Mouse (Mus musculus) mouse embryonic stem cell (cell line): Measurements from ENCODE around the gene Carns1.

ENCODE experiments used
- in situ Hi-C, 2 experiments: fragments of 300-500 bp; cut with MboI; formaldehyde crosslinking; loops; 1 replicate in 1 of 2; 3 replicates in 1 of 2; pipeline ENCODE4 v1.14.3; 2019 to 2020; ENCODE audit warnings: low sequenced_read_pairs in 2 of 2, low pct_unique_long_range_greater_than_20kb in 1 of 2, mixed read lengths in 1 of 2; ENCODE audit not compliant: unreplicated experiment in 1 of 2

The Carns1 gene

DNA sequence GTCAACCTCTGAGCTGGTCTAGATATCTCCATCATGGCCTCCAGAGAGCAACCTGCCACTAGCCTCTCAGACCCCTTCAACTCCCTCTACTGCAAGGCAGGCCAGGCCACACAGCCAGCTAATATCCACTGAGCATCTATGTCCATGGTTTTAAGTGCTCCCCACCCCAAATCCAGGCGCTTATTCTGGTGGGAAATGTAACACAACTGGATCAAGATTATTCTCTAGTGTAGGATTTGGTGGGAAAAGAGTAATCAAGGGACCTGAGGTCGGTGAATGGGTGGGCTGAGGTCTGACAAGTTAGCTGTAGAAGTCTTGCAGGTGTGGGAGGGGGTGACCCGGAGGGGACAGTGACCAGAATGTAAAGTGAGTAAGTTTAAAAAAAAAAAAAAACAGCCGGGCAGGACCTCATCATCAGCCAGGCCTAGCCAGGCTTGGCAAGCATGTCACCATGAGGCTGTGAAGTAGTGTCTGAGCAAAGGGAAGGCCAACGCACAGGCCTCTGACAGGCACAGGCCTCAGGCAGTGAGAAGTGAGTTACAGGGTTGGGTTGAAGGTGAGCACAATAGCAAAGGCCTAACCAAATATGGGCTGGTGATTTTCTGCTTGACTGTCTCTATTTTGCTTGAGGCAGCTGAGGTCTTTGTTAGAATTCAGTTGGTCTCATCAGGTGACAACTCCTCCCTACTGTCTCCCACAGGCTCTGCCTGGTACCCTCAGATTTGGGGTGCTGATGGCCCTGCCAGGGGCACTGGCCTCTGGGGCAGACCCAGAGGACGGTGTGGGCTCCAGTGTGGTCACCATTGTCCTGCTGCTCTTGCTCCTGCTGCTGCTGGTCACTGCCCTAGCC is 19.8 kb downstream of the Carns1 start:
- in situ Hi-C loops, result no loop called here

DNA sequence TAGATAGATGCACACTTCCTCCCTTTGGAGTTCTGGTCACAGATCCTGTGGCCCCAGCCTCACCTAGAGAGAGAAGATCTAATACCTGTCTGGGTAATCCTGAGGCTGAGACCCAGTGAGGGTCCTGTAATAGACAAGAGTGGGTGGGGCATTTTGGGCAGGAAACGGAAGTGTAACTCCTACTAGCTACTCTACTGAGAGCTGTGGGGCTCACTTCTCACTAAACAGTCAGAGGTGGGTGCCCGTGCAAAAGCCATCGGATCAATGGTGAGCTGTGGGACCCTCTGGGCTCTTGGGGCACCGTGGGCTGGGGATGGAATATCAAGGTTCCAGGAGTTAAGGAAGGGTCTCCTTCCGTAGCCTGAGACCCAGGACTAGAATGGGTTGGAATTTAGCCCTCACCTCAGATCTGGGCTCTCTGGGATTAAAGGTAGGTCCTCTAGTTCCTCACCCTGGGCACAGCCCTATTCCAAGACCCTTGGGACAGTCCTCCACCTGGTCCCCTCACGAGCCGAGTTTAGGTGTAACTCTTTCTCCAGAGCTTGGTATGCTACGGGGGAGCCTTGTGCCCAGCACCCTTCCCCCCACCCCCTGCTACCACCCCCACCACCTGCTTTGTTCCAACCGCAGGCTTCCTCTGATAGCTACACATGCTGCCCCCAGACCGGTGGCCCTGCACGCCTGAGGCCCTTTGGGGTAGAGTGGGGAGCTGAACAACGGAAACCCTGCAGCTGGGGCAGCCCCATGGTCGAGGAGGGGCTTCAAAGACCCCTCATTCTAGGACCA is 20.6 kb downstream of the Carns1 start:
- in situ Hi-C loops, result no loop called here

DNA sequence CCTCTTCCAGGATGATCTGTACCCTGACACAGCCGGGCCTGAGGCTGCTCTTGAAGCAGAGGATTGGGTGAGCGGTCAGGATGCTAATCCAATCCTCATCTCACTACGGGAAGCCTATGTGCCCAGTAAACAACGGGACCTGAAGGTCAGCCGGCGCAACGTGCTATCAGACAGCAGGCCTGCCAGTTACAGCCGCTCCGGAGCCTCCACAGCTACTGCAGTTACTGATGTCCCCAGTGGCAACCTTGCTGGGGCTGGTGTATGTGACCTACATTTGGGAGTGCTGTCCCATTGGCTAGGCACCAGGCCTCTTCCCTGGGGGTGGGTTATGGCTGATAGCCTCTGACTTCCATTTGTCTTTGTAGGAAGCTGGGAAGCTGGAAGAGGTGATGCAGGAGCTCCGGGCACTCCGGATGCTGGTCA is 22.0 kb downstream of the Carns1 start, which contains the start of gene Ptprcap:
Ptprcap (plus strand) TSS at position 373 of the 423 bp plus-strand sequence.
- in situ Hi-C loops, result no loop called here

DNA sequence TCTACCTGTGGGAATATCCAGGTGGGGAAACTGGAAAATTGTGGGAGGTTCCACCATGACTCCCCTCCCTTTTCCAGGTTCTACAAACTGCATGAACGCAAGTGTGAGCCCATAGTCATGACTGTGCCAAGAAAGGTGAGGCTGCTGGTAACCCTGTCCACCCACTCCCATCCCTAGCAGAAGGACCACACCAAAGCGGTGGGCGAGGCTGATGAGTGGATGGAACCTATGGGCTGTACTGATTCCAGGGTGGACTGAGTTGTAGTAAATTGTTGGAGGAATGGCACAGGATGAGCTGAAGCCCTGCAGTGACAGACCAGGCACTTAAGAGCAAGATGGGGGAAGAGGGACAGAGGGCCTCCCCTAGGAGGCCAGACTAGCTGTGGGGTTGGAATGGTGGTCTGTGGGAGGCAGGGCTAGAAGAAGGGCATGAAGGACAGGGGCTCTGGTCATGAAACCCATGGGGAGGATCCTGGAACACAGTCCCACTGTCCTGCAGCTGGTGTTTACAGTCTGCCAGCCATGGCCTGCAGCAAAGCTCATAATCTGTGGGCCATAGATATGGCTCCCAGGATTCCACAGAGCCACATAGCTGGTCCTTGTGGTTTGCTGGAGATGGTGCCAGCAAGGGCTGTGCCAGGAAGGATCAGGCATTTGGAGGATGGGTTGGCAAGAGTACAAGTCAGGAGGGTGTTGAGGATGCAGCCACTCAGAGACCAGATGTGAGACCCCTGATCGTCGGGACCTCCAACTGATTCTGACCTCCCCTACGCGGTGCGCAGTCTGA is 22.6 kb downstream of the Carns1 start:
- in situ Hi-C loops, result no loop called here

DNA sequence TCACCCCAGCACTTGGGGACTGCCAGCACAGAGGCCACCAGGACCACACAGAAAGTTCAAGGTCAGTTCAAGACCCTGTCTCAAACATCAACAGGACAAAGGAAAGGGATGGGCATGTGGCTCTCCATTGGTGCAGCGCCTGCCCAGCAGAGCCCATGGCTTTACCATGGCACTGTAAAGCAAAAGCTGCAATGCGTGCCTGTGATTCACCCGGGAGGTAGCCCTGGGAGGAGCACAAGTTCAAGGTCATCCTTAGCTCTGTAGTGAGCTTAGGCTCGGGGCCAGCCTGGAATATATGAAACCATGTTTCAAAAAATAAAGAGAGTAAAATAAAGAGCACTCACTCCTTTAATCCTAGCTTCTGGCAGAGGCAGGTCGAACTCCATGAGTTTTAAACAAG is 23.4 kb downstream of the Carns1 start:
- in situ Hi-C loops, result no loop called here

DNA sequence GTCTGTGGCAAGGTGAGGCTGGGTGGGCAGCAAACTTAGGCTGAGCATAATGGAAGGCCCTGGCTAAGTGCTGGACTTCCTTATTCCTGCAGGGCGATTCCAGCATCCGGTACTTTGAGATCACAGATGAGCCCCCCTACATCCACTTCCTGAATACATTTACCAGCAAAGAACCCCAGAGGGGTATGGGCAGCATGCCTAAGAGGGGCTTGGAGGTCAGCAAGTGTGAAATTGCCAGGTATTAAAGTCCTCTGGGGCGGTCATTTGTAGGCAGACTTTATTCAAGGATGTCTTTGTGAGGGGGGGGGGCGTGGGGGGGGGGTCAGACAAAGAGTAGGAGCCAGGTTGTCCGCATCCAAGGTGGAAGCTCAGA is 23.8 kb downstream of the Carns1 start:
- in situ Hi-C loops, result no loop called here

DNA sequence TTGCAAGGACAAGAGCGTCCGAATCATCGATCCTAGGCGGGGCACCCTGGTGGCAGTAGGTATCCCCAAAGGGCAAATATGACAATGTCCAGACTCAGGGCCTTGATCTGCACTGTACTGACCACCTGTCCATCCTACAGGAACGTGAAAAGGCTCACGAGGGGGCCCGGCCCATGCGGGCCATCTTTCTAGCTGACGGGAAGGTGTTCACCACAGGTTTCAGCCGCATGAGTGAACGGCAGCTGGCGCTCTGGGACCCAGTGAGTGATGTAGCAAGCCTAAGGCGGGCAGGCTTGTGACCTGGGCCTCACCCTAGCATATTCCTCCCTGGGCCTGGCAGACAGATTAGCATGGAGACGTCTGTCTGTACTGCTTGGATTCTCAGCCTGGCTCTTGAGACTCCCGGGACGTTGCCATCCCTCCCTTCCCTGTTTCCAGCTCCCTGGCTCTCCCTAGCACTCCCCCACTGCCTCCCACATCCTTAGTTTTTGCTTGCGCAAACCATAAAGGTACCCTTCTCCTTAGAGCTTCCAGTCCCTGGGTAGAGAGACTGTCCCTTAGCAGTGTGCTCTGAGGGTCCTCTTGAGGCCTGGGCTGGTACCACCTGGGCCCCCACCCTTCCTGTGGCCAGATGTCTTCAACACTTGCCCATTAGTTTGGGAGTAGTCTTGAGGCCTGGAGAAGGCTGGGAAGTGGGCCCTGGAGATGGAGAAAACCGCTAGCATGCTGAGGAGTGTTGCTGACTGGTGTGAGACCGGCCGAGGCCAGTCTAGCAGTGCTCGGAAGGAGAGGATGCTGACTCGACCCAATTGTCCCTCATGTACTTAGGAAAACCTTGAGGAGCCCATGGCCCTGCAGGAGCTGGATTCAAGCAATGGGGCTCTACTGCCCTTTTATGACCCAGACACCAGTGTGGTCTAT is 24.5 kb downstream of the Carns1 start:
- in situ Hi-C loops, result no loop called here

DNA sequence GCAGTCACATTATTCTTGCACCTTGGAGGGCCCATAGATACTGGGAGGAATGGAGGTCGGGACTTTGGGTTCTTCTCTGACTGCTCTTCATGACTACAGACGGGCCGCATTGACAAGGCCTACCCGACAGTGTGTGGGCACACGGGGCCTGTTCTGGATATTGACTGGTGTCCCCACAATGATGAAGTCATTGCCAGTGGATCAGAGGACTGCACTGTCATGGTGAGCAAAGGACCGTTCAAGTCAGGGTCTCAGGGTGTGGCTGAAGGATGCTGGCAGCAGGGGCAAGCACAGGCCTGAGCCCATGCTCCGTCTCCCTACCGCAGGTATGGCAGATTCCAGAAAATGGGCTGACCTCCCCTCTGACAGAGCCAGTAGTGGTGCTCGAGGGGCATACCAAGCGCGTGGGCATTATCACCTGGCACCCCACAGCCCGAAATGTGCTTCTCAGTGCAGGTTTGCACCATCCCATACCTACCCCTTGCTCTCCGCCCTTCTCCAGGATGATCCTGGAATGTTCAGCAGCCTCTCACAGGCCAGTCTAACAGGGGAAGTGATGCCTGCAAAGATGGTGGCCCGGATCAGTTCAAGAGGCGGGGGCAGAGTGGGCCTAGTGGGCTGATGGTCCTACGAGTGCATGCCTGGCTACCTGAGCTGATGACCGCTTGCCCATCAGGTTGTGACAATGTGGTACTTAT is 25.4 kb downstream of the Carns1 start:
- in situ Hi-C loops, result no loop called here

DNA sequence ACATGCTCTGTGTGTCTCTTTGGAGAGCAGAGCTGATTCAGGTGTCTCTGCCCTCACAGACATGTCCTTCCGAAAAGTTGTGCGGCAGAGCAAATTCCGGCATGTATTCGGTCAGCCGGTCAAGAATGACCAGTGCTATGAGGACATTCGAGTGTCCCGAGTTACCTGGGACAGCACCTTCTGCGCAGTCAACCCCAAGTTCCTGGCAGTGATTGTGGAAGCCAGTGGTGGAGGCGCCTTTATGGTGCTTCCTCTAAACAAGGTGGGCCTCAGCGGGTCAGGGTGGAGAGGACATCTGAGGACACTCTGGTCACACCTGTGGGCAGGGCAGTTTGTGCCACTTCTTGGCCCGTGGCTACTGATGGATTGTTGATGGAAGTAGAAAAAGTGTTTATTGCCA is 26.0 kb downstream of the Carns1 start:
- in situ Hi-C loops, result no loop called here

DNA sequence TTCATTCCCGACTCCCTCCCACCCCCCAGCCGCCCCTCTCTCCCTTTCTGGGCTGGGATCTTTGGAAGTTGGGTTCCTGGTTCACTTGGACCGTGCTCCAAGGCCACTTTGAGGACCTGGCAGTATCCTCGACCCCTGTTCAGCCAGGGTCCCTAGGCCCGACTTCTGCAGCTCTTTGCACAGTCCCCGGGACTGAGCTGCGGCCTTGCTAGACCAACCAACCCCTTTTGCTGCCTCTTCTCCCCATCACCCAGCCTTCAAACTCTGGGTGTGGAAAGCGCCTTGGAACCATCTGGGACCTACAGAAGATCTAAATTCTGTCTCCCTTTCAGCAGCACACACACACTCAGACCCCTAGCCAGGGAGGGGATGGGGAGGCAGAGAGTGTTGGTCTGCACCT is 26.5 kb downstream of the Carns1 start:
- in situ Hi-C loops, result no loop called here

DNA sequence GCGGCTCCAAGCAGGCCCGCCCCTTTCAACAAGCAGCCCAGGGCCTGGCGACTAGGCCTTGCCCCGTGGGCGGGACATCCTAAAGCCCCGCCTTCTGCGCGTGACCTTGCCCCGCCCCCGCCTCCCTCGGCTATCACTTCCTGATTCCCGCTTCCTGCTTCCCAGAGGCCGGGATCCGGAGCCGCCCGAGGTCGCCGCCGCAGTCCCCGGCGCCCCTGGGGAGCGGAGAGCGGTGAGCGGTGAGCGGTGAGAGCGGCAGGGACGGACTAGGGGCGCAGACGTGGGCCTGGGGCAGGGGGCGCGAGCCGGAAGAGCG is 26.8 kb downstream of the Carns1 start, which contains the start of gene Coro1b:
Coro1b (plus strand) TSS at position 129 of the 316 bp plus-strand sequence.
- in situ Hi-C loops, result no loop called here

DNA sequence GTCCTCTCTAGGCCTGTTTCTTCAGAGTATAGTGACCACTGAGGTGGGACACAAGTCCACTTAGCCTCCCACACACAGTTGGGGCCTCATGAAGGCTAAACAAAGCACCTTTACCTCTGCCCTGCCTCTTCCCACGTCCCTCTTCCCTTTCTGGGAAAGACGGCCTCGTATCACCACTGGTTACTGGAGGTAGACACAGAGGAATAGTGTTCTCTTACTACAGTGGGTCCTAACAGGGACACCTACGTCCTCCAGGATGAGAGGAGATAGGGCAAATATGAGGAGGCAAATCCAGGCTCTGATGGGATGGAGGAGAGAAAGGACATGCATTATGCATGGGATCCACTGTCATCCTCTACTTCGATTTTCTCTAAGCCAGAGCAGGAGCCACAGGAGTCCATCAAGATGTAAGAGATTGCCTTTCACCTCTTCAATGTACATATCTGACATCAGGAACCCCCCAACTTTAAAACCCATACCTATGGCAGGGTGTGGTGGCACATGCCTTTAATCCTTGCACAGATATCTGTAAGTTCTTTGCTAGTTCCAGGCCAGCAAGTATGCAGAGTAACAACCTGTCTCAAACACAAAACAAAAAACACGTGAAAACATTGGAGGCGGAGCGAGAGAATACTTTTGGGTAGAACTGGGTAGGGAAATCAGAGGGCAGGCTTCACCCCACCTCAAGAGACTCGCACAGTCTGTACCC is 27.3 kb downstream of the Carns1 start:
- in situ Hi-C loops, result no loop called here

DNA sequence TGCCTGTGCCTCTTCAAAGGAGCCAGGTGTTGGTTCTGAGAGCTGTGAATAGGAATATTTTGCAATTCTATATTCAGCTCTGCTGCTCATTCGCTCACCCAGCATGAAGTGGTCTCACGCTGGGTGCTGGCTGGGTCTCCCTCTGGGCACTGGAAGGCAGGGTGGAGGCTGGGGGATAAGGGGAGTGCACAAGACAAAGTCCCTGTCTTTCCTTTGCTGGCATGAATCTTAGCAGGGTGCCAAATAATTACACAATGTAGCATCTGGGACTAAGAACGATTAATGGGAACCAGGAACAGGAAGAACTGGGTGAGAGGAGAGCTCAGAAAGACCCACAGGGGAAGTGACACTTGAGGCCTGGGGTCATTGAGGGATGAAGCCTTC is 28.3 kb downstream of the Carns1 start:
- in situ Hi-C loops, result no loop called here

DNA sequence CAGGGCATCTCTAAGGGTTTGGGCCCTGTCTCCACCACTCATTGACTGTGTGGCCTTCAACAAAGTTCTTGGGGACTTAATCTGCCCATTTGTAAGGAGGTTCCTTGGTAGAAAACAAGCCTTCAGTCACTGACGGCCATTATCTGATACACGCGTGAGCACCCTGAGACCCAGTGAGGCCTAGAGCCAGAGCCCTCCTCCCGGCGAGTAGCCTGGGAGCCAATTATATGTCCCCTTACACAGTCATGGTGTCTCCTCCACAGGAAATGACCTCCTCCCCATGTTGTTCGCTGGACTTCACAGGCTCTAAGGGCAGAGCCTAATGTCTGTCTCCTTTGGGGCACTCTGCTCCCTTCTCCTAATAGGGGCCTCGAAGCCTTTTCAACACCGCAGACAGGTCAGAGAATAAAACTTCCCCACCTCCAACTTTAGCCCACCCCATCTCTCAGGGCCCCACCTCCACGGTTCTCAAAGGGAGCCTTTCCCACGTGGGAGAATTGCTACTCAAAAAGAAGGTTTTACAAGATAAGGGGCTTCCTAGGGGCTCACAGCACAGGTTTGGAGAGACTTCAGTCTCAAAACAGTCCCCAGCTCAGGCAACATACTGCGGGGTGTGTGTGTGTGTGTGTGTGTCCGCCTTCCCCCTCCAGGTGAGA is 28.8 kb downstream of the Carns1 start:
- in situ Hi-C loops, result no loop called here

DNA sequence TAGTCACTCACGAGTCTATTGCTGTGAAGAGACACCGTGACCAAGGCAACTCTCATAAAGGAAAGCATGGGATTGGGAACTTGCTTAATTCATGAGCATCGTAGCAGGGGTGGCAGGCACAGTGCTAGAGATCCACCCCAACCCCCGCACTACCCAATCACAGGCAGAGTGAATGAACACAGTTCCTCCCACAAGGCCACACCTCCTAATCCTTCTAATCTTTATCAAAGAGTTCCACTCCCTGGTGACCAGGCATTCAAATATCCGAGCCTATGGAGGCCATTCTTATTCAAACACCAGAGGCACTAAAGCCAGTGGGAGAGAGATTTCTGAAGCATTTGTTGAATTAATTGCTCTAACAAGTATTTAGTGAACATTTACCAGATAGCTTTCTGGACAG is 29.3 kb downstream of the Carns1 start:
- in situ Hi-C loops, result no loop called here

DNA sequence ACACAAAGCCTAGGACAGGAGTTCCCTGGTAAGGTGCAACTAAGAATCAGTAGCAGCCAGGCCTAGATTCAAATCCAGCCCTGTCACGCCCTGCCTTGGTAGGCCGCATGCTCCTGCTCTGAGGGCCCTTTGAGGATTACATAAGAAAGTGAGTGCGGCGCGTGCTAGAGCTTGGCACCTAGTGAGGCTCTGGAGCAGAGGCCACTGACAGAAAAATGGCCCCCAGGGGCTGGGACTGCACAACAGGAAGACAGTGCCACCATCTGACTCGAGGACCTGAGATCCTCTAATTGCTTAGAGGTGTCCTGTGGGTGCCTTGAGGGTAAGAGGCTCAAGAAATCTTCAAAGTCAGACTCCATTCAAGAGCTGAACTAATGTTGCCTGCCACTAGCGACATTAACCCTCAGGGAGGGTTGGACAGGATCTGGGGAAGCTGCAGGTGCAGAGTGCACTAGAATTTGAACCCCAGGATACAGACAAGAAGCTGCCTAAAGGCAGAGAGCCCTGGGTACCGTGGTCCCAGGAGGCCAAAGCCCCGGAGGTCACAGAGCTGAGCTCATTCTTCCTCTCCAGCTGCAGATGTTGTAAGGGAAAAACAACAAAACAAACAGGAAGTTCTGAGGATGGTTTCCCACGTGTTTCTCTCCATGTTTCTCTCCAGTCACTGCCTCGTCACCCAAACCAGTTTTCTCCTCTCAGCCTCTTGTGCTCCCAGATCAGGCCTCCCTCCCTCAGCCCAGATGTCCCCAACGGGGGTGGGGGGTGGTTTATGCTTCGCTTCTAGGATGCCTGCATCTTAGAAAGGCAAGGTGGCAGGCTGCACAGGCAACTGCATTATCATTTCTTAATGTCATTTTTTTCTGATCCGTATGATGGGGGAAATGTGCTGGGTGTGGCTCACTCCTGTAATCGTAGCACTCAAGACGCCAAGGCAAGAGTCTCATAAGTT is 30.5 kb downstream of the Carns1 start:
- in situ Hi-C loops, result no loop called here
